Mouse (Mus musculus) heart, postnatal 25 days (tissue): ENCODE measurements around the gene Msh2. TPM values are rescaled to one million over a fixed set of nuclear protein-coding genes. Genes with fewer than 3 reads are reported as not detected.

ENCODE experiments used
- DNase-seq: peaks from one replicate; pipeline ENCODE4 v3.0.0; 2022; ENCODE audit warnings: low spot score
- intact Hi-C: fragments of 180-260 bp; cut with DNase I; formaldehyde crosslinking; loops from one replicate; pipeline ENCODE4 v1.15.1; 2025
- total RNA-seq, 2 experiments: library from RNA; stranded (reverse); gene quantifications; 2 replicates each; pipeline ENCODE4 v1.2.3; 2021

The Msh2 gene
- total RNA-seq, 2 experiments from 2014 or later, result 12.7 to 14.3 TPM

DNA sequence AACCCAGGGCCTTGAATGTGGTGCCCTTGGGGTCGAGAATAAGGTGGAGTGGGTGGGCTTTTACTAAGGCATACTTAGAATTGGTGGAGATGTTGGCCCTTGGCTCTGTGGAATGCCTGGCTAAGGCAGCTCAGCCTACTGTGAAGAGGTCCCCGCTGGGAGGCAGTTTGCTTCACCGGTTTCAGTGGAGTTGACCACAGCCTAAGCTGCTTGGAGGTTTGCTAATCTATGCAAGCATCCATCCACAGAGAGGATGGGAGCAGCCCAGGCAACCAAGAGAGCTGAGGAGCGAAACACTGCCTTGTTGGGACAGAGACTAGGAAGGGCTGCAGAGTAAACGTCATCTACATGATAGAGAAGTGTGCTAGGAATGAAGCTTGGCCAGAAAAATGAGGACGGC lies 24.7 kb downstream of the Msh2 start:
- DNase-seq, result no peak
- intact Hi-C loops, result no loop called here

DNA sequence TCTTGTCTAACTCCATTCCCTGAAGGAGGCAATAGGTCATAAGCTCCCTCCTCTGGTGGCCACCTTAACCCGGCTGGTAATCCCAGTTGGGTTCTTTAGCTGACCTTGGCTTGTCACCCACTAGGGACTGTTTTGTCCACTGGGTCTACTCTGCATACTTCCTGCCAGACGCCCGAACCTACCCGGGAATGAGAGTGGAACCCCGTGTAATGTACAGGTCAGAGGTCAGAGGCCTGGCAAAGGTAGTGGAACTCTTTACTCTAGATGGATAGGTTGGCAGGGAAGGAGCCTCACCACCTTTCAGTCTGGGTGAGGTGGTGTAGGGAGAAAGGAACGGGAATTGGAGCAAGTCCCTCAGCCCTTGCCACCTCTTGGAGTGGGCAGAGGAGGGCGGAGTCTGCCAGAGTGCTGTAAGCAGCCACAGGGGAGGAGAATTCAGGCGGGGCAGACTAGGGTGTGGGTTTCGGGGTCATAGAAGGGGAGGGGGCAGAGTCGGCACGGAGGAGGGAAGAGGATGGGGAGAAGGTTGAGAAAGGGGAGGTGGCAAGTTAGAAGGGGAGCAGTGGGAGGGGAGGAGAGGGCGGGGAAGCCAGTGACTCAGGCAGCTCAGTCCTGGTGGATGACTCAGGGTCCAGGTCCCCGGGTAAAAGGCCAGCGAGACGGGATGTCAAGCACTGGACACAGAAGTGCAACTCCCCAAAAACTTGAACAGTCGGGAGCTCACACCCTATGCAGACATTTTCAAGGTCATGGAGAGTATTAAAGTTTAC lies 27.1 kb downstream of the Msh2 start:
- no peak for DNase-seq
- intact Hi-C loops, result no loop called here

DNA sequence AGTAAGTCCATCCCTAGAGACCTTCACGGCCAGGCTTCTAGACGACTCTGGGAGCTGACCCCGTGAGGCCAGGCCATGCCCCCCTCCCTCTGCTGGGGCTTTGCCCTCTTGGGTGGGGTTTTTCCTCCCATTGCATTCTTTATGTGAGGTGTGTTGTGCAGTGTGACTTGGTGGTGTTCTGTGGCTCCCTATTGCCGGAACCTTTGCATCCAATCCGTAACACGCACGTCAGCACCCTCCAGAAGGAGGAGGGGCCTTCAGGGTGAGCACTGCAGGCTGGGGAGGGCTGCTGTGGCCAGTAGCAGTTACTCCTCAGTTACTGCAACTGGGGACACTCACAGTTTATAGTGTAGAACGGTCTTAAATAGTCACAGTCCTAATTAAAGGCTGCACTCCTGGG lies 28.0 kb downstream of the Msh2 start:
- no peak for DNase-seq
- intact Hi-C loops, result no loop called here

DNA sequence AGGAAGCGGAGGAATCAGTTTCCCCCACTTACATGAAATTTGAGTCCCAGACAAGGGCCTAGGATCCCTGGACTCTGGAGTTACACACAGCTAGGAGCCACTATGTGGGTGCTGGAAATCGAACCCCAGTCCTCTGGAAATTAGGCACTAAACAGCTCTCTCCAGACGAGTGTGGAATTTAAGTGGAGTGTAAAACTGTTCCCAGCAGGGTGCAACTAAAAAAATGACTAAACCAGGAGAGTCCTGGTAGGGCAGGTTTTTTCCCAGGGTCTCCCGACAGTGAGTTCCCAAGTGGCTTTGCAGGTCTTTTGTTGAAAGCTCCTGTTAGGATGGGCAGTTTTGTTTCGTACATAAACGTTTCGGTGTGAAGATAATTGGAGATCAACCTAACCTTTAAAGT lies 52.6 kb downstream of the Msh2 start:
- DNase-seq, result no peak
- intact Hi-C loops, result no loop called here

GRCm38 (mm10) chr17:87726489-87727356 lies 54.6 kb downstream of the Msh2 start:
- no peak for DNase-seq
- intact Hi-C loops, result no loop called here

DNA sequence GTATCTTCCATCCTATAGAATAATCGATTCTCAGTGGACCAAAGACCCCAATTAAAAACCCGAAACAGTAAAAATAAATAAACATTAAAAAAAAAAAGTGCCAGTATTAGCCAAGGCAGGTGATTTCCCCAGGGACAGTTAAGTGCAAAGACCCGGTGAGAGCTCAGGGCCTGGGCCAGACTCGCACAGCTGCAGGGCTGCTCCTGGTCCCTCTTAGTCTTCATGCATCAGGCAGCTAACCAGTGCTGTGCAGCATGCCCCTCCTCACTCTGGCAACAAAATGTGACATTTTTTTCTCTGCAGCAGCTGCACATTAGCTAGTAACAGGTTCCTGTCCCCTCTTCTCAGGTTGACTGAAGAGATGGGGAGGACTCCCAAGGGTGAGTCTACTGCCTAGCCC lies 59.8 kb downstream of the Msh2 start:
- DNase-seq, result no peak
- intact Hi-C loops, result no loop called here

DNA sequence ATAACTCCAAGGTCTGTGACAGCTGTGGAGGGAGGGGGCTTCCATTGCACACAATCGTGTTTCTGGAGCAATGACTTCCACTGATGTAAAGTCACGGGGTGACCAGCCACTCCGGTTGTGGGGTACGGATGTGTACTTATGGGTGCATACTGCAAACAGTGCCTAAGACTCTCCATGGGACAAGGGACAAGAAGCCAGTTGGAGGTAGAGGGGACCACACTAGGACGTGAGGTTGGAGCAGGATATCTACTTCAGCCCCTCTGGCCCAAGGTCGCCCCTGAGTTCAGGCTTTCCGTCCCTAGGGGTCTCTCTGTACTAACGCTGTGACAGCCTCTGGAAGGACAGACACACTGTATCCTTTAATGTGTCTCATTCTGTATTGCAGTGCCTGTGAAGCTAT lies 62.3 kb downstream of the Msh2 start:
- no peak for DNase-seq
- intact Hi-C loops, result no loop called here

GRCm38 (mm10) chr17:87737144-87737543 lies 65.0 kb downstream of the Msh2 start:
- no peak for DNase-seq
- intact Hi-C loops, result no loop called here

DNA sequence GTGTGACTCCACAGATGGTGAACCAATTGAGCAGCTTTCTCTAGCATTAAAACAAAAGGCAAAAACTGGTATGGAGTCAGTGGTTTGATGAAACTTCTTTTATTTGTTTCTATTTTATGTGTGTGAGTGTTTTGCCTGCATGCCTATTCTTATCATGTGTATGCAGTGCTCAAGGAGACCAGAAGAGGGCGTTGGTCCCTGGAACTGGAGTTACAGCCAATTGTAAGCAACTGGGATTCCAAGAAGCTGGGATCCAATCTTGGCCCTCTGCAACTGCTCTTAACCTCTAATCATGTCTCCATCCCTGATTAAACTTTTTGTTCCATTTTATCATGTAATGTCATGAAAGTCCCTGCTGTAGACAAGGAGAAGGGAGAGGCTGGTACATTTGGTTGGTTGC lies 67.7 kb downstream of the Msh2 start:
- DNase-seq, result no peak
- intact Hi-C loops, result no loop called here

DNA sequence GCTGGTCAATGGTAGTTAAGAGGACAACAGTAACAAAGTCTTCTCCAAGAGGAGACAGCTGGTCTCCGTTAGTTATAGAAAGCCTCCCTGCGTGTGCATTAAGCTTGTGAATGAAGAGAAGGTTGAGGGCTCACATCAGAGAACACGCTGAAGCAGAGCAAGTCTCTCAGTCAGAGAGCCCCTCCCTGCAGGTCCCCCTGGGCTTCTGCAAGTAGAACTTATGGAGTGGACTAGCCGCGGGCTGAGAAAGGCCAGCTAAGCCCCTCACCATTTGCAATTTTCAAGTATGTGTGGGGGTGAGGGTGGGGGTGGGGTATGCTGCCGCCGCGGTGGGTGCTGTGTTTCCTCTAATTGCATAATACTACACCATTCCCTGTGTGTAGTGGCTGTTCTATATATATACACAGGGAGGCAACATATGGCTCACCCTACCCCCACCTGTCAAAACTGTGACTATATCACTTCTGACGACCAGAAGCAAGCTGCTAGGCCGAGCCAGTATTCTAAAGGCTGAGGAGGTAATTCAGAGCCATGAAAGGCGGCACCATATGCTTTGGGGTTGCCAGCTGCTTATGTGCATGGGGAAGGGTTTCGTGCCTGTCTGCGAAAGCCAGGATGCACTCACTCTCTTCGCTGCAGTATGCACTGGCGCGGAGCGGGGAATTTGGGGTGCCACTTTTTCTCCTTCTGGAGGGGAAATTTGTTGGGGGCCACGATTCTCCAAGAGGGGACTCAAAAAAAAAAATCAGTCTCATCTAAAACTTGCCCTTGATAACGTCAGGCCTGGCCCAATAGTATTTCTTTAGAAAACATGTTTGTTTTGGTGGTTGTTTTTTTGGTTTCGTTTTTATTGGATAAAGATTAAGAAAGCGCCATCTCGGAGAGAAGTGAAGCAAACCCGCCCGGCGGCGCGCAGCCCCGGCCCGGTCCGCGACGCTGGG lies 73.1 kb downstream of the Msh2 start:
- intact Hi-C loops, result no loop called here
- DNase-seq, result no peak

DNA sequence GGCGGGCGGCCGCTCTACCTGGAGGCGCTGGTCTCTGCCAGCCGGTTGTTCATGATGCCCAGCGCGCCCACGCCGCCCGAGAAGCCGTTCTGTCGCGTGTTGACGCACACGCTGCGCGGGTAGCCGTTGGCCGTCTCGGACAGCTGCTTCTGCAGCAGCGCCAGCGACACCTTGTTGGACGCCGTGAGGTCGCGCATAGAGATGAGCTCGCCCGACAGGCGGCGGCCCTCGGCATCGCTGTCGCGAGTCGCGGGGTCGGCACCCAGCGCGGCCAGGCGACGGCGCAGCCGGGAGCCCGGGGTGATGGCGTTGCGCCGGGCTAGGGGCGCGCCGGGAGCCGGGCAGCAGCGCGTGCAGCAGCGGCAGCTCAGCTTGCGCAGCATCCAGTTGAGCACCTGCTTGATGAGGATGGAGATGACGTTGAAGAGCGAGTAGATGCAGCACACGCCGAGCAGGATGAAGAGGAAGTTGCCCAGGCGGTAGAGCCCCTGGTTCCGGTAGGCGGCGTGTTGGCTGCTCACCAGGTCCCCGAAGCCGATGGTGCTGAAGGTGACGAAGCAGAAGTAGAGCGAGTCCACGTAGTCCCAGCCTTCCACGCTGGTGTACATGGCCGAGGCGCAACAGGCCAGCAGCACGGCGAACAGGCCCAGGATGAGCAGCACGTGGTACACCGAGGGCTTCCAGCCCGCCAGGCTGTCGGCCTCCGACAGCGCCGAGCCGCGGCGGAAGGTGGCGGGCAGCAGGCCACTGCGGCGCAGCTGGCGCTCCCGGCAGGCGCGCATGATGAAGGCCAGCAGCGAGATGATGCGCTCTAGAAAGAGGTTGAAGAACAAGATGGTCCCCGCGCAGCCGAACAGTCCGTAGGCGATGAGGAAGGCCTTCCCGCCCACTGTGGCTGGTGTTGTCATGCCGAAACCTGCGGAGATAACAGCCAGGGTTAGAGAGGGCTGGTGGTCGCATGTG lies 74.1 kb downstream of the Msh2 start:
- intact Hi-C loops, result no loop called here
- no peak for DNase-seq

GRCm38 (mm10) chr17:87760315-87760714 lies 88.2 kb downstream of the Msh2 start:
- no peak for DNase-seq
- intact Hi-C loops, result no loop called here

DNA sequence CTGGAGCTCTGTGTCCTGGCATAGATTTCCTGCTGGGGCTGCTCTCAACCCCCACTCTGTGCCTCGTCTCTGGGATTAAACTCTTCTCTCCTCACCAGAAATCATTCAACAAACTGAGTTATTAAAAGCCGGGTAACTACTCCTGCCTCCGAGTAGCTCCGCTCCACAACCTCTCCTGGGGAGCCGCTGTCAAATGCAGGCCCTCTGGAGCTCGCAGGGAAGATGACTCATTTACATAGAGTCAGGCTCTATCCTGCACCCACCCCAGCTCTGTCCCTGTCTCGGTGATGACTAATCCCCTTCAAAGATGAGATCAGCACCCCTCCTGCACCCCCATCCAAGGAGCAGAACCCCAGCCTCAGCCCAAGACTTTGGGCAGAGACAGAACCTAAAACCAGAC lies 91.0 kb downstream of the Msh2 start:
- no peak for DNase-seq
- intact Hi-C loops, result no loop called here

DNA sequence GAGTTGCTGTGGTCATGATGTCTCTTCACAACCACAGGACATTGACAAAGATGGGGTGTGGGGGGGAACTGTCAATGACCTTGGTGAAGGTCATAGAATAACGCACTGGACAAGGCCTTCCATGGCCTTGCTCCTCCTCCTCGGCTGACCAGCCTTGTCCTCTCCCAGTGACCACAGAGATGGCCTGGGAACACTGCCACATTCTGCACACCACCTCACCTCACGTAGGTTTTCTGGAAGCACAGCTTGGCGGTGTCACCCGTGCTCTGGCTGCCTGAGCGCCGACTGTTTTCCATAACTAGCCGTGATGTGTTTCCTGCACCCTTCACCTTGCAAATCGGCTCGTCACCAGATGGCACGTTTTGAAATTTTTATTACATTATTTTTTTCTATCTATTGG lies 92.9 kb downstream of the Msh2 start:
- intact Hi-C loops, result no loop called here
- no peak for DNase-seq

DNA sequence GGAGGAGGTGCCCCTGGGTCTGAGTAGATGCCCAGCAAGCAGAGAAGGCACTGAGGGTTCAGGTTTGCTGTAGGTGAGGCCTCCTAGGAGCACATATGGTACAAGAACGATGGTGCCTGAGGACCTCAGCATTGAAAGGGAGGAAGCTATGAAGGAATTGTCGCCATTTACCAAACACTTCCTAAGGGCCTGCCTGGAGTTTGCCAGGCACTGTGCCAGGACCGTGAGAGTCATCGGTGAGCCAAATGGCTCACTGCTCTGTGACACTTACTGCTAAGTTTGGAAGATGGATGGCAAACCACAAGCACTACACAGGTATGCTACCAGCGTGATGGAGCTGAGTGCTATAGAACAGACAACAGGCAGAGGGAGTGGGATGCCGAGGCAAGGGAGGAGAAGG lies 94.8 kb downstream of the Msh2 start:
- intact Hi-C loops, result no loop called here
- no peak for DNase-seq

DNA sequence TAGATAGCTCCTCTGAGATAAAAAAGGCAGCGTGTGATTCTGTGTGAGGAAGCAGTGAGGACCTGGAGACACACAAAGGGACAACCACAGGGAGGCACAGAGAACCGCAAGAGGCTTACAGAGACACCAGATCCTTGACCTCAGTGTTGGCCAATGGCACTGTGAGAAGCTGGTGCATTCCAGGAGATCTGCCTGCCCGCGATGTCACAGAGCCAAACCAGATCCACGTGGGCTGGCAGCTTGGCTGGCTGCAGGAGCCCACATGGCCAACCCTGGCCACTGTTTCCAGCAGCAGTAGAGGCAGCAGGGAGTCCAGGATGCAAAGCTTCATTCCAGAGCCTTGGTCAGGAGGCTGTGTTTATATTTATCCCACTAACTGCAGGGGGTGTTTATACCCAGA lies 98.6 kb downstream of the Msh2 start:
- DNase-seq, result no peak

GRCm38 (mm10) chr17:87773175-87773574 lies 101.0 kb downstream of the Msh2 start:
- intact Hi-C loops, result no loop called here

More for the DNA sequence above, 98.6 kb downstream of the Msh2 start:
- intact Hi-C loops, result no loop called here

More at GRCm38 (mm10) chr17:87773175-87773574, 101.0 kb downstream of the Msh2 start:
- no peak for DNase-seq
